Mouse (Mus musculus) left cerebral cortex, adult 2 months (tissue): ENCODE data around the gene Rnase9. TPM values are rescaled to one million over a fixed set of nuclear protein-coding genes. Genes with fewer than 3 reads are reported as not detected.
A peak's percentile ranks its signal among the peaks of the same experiment; 100 is the strongest.
"Not testable (repeated sequence)": the region's sequence is repeated elsewhere in the genome, so short reads cannot be mapped to it uniquely, and the experiment has no call there.

Source experiments
- DNase-seq, 2 experiments: peaks; one replicate each; pipeline ENCODE4 v3.0.0; 2021 to 2022; ENCODE audit warnings: low spot score in 2 of 2, mixed read lengths in 1 of 2; ENCODE audit errors: extremely low spot score in 1 of 2
- H3K27ac ChIP-seq: fragments of 200-600 bp; 2 replicates; pipeline ENCODE4 v1.8.1; 2022
- H3K4me3 ChIP-seq: fragments of 200-600 bp; 2 replicates; pipeline ENCODE4 v1.8.1; 2022
- CTCF ChIP-seq: fragments of 200-600 bp; IDR thresholded peaks from 2 replicates; pipeline ENCODE4 v1.8.1; 2022; ENCODE audit warnings: antibody characterized with exemption, mild to moderate bottlenecking, moderate library complexity
- intact Hi-C: fragments of 180-260 bp; cut with DNase I; formaldehyde crosslinking; loops from one replicate; pipeline ENCODE4 v1.15.1; 2025
- total RNA-seq, 2 experiments: library from RNA; stranded (reverse); gene quantifications; 2 replicates each; pipeline ENCODE4 v1.2.3; 2021

Rnase9 gene
- total RNA-seq, 2 experiments from 2014 or later = not detected

- TF ChIP-seq CTCF = no peak
- H3K4me3 ChIP-seq = no peak overlapping the region
- intact Hi-C loops = no loop called here
- no peak for DNase-seq
- H3K27ac ChIP-seq = no peak overlapping the region
Measured at GRCm38 (mm10) chr14:51036214-51036613, 5.5 kb downstream of the Rnase9 start.

- no peak for DNase-seq
- intact Hi-C loops = no loop called here
- H3K4me3 ChIP-seq = no peak overlapping the region
- TF ChIP-seq CTCF = no peak
- H3K27ac ChIP-seq = no peak overlapping the region
Measured at GRCm38 (mm10) chr14:51035206-51035605, 6.5 kb downstream of the Rnase9 start.

- intact Hi-C loops = loop anchor here (2.0 kb wide), 1 partner anchor 71 kb away; no protein-coding TSS in a partner anchor
- no peak for DNase-seq
- H3K4me3 ChIP-seq = no peak overlapping the region
- TF ChIP-seq CTCF = no peak
- no peak overlapping the region for H3K27ac ChIP-seq
Measured at GRCm38 (mm10) chr14:51027387-51028155, 14.1 kb downstream of the Rnase9 start.

GRCm38 (mm10) chr14:51026391-51027133 is 15.1 kb downstream of the Rnase9 start:
- no peak overlapping the region for H3K4me3 ChIP-seq
- intact Hi-C loops = loop anchor here (1.0 to 2.0 kb wide), 2 partner anchors 37 to 72 kb away; no protein-coding TSS in a partner anchor
- DNase-seq = peak; percentile 60 to 63
- H3K27ac ChIP-seq = no peak overlapping the region
- TF ChIP-seq CTCF = peak; percentile 85

GRCm38 (mm10) chr14:51024820-51025219 is 16.8 kb downstream of the Rnase9 start:
- Histone ChIP-seq H3K27ac (no peak overlapping the region), H3K4me3 (no peak overlapping the region)
- no peak for TF ChIP-seq CTCF
- intact Hi-C loops = no loop called here
- no peak for DNase-seq

- H3K4me3 ChIP-seq = no peak overlapping the region
- intact Hi-C loops = no loop called here
- DNase-seq = no peak
- no peak overlapping the region for H3K27ac ChIP-seq
- TF ChIP-seq CTCF = no peak
Measured at GRCm38 (mm10) chr14:51023457-51023856, 18.2 kb downstream of the Rnase9 start.

- Histone ChIP-seq H3K4me3 (no peak overlapping the region), H3K27ac (no peak overlapping the region)
- DNase-seq = no peak
- intact Hi-C loops = no loop called here
- no peak for TF ChIP-seq CTCF
Measured at GRCm38 (mm10) chr14:51017256-51017655, 24.4 kb downstream of the Rnase9 start.

- Histone ChIP-seq H3K27ac (no peak overlapping the region), H3K4me3 (no peak overlapping the region)
- DNase-seq = no peak
- TF ChIP-seq CTCF = no peak
- intact Hi-C loops = no loop called here
Measured at GRCm38 (mm10) chr14:51015780-51016179, 25.9 kb downstream of the Rnase9 start.

GRCm38 (mm10) chr14:51014724-51015123 is 26.9 kb downstream of the Rnase9 start:
- H3K27ac ChIP-seq, DNase-seq, intact Hi-C loops, H3K4me3 ChIP-seq: not testable (repeated sequence)

- no peak for TF ChIP-seq CTCF
- intact Hi-C loops = no loop called here
- no peak overlapping the region for H3K27ac ChIP-seq
Measured at GRCm38 (mm10) chr14:51009572-51009971, 32.1 kb downstream of the Rnase9 start.

GRCm38 (mm10) chr14:51008781-51009180 is 32.9 kb downstream of the Rnase9 start:
- Histone ChIP-seq H3K4me3 (no peak overlapping the region), H3K27ac (peak overlapping the region; percentile 60)
- TF ChIP-seq CTCF = no peak
- intact Hi-C loops = no loop called here
- no peak for DNase-seq

More at GRCm38 (mm10) chr14:51009572-51009971, 32.1 kb downstream of the Rnase9 start:
- no peak overlapping the region for H3K4me3 ChIP-seq
- no peak for DNase-seq

GRCm38 (mm10) chr14:51007914-51008713 is 33.6 kb downstream of the Rnase9 start:
- peak overlapping the region; percentile 60 for H3K27ac ChIP-seq
- H3K4me3 ChIP-seq = no peak overlapping the region
- DNase-seq = peak; percentile 12 to 18
- TF ChIP-seq CTCF = no peak
- intact Hi-C loops = no loop called here
